Mouse (Mus musculus) myocyte (in vitro differentiated cells): Measurements from ENCODE around the gene Atp10b. TPM values are rescaled to one million over a fixed set of nuclear protein-coding genes. Genes with fewer than 3 reads are reported as not detected.
A peak's percentile ranks its signal among the peaks of the same experiment; 100 is the strongest.

ENCODE experiments used
- H3K27me3 ChIP-seq: one replicate; pipeline ENCODE4 v1.6.1; 2011; ENCODE audit not compliant: control insufficient read depth, insufficient read depth, insufficient read length
- H3K36me3 ChIP-seq: one replicate; pipeline ENCODE4 v1.6.1; 2011; ENCODE audit not compliant: control insufficient read depth, insufficient read depth
- H3K4me2 ChIP-seq: one replicate; pipeline ENCODE4 v1.6.1; 2011; ENCODE audit warnings: low read depth, control low read depth
- H3K4me3 ChIP-seq: one replicate; pipeline ENCODE4 v1.5.1; 2011; ENCODE audit warnings: mild to moderate bottlenecking, control low read depth, moderate library complexity
- H3K79me2 ChIP-seq: one replicate; pipeline ENCODE4 v1.6.1; 2011; ENCODE audit not compliant: control insufficient read depth, insufficient read depth
- H3ac ChIP-seq: one replicate; pipeline ENCODE4 v1.6.1; 2011; ENCODE audit not compliant: control insufficient read depth, insufficient read length
- CEBPB ChIP-seq: IDR thresholded peaks from 2 replicates; pipeline ENCODE4 v1.6.1; 2011; ENCODE audit warnings: mild to moderate bottlenecking, moderate library complexity; ENCODE audit not compliant: poor library complexity, insufficient read depth, severe bottlenecking
- E2F4 ChIP-seq: IDR thresholded peaks from one replicate; pipeline ENCODE4 v1.6.1; 2011; ENCODE audit warnings: mild to moderate bottlenecking, control low read depth, moderate library complexity; ENCODE audit not compliant: insufficient read depth
- MAX ChIP-seq: IDR thresholded peaks from one replicate; pipeline ENCODE4 v1.6.1; 2011; ENCODE audit warnings: low read depth, mild to moderate bottlenecking, control low read depth
- MYOD1 ChIP-seq, 3 experiments: IDR thresholded peaks; one replicate each; pipeline ENCODE4 v1.6.1; 2011; ENCODE audit warnings: control low read depth in 2 of 3, low read depth in 2 of 3, mild to moderate bottlenecking in 2 of 3, moderate library complexity in 1 of 3; ENCODE audit not compliant: insufficient read length in 2 of 3, control insufficient read depth in 1 of 3
- MYOG ChIP-seq, 3 experiments: IDR thresholded peaks; one replicate each; pipeline ENCODE4 v1.6.1; 2011; ENCODE audit warnings: control low read depth in 2 of 3, low read depth in 2 of 3, mild to moderate bottlenecking in 2 of 3; ENCODE audit not compliant: insufficient read length in 2 of 3, control insufficient read depth in 1 of 3, insufficient read depth in 1 of 3
- POLR2A ChIP-seq: IDR thresholded peaks from one replicate; pipeline ENCODE4 v1.6.1; 2011; ENCODE audit warnings: low read depth, mild to moderate bottlenecking, control low read depth, moderate library complexity; ENCODE audit not compliant: insufficient read length
- POLR2AphosphoS2 ChIP-seq: IDR thresholded peaks from one replicate; pipeline ENCODE4 v1.6.1; 2011; ENCODE audit warnings: low read depth, control low read depth; ENCODE audit not compliant: insufficient read length
- REST ChIP-seq: IDR thresholded peaks from one replicate; pipeline ENCODE4 v1.6.1; 2011; ENCODE audit warnings: mild to moderate bottlenecking, control low read depth, moderate library complexity; ENCODE audit not compliant: insufficient read depth, insufficient read length
- SRF ChIP-seq: IDR thresholded peaks from one replicate; pipeline ENCODE4 v1.6.1; 2011; ENCODE audit warnings: low read depth; ENCODE audit not compliant: control insufficient read depth, insufficient read length
- TCF12 ChIP-seq: IDR thresholded peaks from one replicate; pipeline ENCODE4 v1.6.1; 2011; ENCODE audit warnings: mild to moderate bottlenecking, control low read depth; ENCODE audit not compliant: poor library complexity, insufficient read depth, severe bottlenecking
- TCF3 ChIP-seq: IDR thresholded peaks from one replicate; pipeline ENCODE4 v1.6.1; 2011; ENCODE audit warnings: low read depth, control low read depth; ENCODE audit not compliant: insufficient read length
- USF1 ChIP-seq: IDR thresholded peaks from one replicate; pipeline ENCODE4 v1.6.1; 2011; ENCODE audit warnings: low read depth, mild to moderate bottlenecking, control low read depth, moderate library complexity
- polyA plus RNA-seq: library from polyadenylated mRNA; unstranded; fragments of >200 nt; fragmentation: generic; extraction: Trizol; gene quantifications from one replicate; pipeline ENCODE4 v1.2.1, GENCODE M21; 2012; ENCODE audit warnings: missing spikeins

Atp10b gene
- polyA plus RNA-seq, 1 experiment: 0.02 TPM

DNA sequence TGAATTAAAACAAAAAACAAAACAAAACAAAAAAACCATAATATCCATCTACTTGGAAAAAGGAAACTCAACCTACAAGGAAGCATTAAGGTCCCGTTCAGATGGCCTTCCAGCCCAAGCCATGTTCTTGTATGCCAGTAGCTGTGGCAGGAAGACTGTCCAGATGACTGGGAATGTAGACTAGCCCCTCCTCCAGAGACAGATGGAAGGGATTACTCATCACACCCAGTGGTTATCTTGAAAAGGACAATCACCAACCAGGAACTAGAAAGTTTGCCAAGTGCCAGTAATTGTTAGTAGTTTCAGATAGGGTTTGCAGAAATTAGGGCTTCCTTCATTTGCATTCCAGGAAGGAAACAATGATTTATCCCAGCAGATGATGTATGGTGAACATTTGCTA lies 33.1 kb downstream of the Atp10b start:
- TF ChIP-seq CEBPB (no peak), MAX (no peak), USF1 (no peak), MYOG (IDR thresholded peaks at IDR 0.05; ENCODE audit: control insufficient read depth in 1 of 3, insufficient read depth in 1 of 3, insufficient read length in 2 of 3, low read depth in 2 of 3) (peak in 2 of 3 experiments; percentile 20 to 57), POLR2AphosphoS2 (no peak), TCF12 (peak; percentile 49), REST (no peak), POLR2A (peak; percentile 17), E2F4 (no peak), TCF3 (no peak), SRF (no peak), MYOD1 (IDR thresholded peaks at IDR 0.05; ENCODE audit: control insufficient read depth in 1 of 3, insufficient read length in 2 of 3, low read depth in 2 of 3) (peak; percentile 39 to 80 (median 71))

DNA sequence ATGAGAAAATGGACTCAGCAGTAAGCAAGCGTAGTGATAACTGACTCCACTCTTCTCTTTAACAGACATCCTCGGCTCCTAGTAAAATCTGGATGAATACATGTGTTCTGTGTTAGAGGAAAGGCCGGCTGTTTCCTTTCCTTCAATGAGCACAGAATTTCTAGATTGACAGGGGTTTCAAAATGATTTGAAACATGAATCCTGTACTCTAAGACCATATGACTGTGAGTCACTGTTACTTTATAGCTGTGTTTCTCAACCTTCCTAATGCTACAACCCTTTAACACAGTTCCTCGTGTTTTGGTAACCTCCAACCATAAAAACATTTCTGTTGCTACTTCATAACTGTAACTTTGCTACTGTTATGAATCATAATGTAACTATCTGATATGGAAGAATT lies 33.8 kb downstream of the Atp10b start:
- Histone ChIP-seq H3K36me3 (no peaks in the 10 kb centered on the region), H3ac (no peak overlapping the region), H3K4me3 (no peak overlapping the region), H3K79me2 (no peaks in the 10 kb centered on the region), H3K4me2 (peak overlapping the region; percentile 87), H3K27me3 (no peaks in the 10 kb centered on the region)
- TF ChIP-seq MYOD1 (IDR thresholded peaks at IDR 0.05; ENCODE audit: control insufficient read depth in 1 of 3, insufficient read length in 2 of 3, low read depth in 2 of 3) (no peak), MAX (no peak), USF1 (peak; percentile 57), CEBPB (peak; percentile 90)

More for the DNA sequence above, 33.1 kb downstream of the Atp10b start:
- Histone ChIP-seq H3K79me2 (no peaks in the 10 kb centered on the region), H3K4me2 (peak overlapping the region; percentile 87), H3K36me3 (no peaks in the 10 kb centered on the region), H3K4me3 (no peak overlapping the region), H3K27me3 (no peaks in the 10 kb centered on the region), H3ac (no peak overlapping the region)

DNA sequence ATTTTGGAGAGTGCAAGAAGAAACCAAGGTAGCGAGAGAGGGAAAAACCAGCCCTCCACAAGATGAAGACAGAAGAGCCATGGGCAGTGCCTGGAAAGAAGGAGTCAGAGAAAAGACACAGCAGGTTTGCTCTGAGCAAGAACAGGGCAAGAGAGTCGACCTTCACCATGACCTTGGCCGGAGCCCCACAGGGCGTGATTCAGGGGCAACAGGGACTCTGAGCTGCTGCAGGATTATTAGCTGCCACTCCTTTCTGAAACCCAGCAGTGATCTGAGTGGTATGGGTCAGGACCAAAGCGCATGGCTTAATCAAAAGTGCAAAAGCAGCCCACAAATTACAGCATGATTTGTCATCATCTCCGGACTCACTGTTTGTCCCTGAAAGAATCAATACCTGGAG lies 36.6 kb downstream of the Atp10b start:
- Histone ChIP-seq H3K79me2 (no peaks in the 10 kb centered on the region), H3K4me2 (no peak overlapping the region), H3K36me3 (no peaks in the 10 kb centered on the region), H3K4me3 (no peak overlapping the region), H3K27me3 (no peaks in the 10 kb centered on the region), H3ac (no peak overlapping the region)
- no peak for TF ChIP-seq CEBPB
- TF ChIP-seq MYOD1 (IDR thresholded peaks at IDR 0.05; ENCODE audit: control insufficient read depth in 1 of 3, insufficient read length in 2 of 3, low read depth in 2 of 3): no peak
- TF ChIP-seq SRF: no peak
- TF ChIP-seq TCF3: no peak
- TF ChIP-seq MAX: no peak
- no peak for TF ChIP-seq E2F4
- TF ChIP-seq REST: no peak
- TF ChIP-seq USF1: no peak
- no peak for TF ChIP-seq MYOG (IDR thresholded peaks at IDR 0.05; ENCODE audit: control insufficient read depth in 1 of 3, insufficient read depth in 1 of 3, insufficient read length in 2 of 3, low read depth in 2 of 3)
- TF ChIP-seq POLR2A: no peak
- TF ChIP-seq TCF12: no peak
- TF ChIP-seq POLR2AphosphoS2: no peak

DNA sequence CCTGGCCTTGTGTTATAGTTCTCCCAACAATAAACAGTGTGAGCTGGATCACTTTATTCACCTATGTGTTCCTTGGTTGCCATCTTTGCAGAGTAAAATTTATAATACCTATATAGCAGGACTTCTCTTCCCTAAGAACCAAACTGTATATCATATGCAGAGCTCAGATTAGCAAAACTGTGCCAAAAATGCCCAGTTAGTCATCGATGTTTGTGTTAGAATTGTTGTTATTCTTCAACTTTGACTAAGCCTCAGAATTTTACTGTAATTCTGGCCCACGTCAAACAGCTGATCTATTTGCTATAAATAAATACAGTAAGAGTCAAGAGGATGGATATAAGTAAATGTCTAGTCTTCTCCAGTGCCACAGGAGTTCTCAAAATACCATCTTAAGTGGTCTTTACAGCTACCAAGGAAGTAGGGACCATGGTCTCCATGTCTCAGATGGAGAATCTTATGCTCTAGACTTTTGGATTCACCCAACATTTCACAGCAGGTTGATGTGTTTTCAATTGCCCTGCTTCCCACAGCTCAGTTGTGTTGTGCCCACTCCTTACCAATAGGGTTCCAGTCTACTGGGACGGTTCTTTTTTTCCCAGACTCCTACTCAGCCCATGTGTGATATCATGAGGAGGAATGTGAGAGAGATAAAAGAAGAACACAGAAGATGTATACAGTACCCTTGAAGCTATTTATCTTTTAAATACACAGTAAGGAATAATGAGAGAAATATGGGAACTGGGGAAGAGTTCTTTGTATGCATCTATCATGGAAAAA lies 40.3 kb downstream of the Atp10b start:
- Histone ChIP-seq H3K4me2 (no peak overlapping the region), H3K4me3 (no peak overlapping the region), H3K27me3 (no peaks in the 10 kb centered on the region), H3ac (no peak overlapping the region), H3K36me3 (no peaks in the 10 kb centered on the region), H3K79me2 (no peaks in the 10 kb centered on the region)
- TF ChIP-seq SRF (no peak), REST (no peak), USF1 (no peak), CEBPB (no peak), E2F4 (no peak), TCF3 (no peak)

DNA sequence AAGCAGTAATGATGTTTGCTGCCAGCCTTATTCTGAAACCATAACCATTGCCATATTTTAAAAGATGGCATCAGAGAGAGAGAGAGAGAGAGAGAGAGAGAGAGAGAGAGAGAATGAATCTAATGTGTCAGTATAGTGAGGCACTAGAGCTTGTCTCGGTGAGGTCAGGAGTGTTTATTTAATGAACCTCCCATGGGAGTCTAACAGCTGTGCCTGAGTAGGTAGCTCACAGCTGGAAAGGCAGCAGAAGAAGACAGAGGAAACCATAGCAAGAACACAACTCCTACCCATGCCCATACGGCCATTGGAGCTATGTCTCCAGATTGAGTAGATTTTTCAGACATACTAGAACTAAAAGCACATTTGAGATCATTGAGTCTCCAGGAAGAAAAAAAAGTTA lies 49.1 kb downstream of the Atp10b start:
- H3K4me3 ChIP-seq: no peak overlapping the region
- H3K79me2 ChIP-seq: no peaks in the 10 kb centered on the region

More for the DNA sequence above, 49.1 kb downstream of the Atp10b start:
- H3ac ChIP-seq: no peak overlapping the region
- TF ChIP-seq POLR2AphosphoS2 (no peak), MYOG (IDR thresholded peaks at IDR 0.05; ENCODE audit: control insufficient read depth in 1 of 3, insufficient read depth in 1 of 3, insufficient read length in 2 of 3, low read depth in 2 of 3) (no peak), TCF12 (no peak), REST (no peak), USF1 (no peak), TCF3 (no peak), CEBPB (no peak), MAX (no peak), MYOD1 (IDR thresholded peaks at IDR 0.05; ENCODE audit: control insufficient read depth in 1 of 3, insufficient read length in 2 of 3, low read depth in 2 of 3) (no peak), E2F4 (no peak), SRF (no peak), POLR2A (no peak)
- H3K27me3 ChIP-seq: no peaks in the 10 kb centered on the region
- no peak overlapping the region for H3K4me2 ChIP-seq
- H3K36me3 ChIP-seq: no peaks in the 10 kb centered on the region
